Mouse (Mus musculus) forebrain, postnatal 0 days (tissue): ENCODE data around the gene Hpcal1. TPM values are rescaled to one million over a fixed set of nuclear protein-coding genes. Genes with fewer than 3 reads are reported as not detected.

Source experiments
- ATAC-seq: fragments of 200-750 bp; cut with Nextera tagmentation; 2 replicates; pipeline ENCODE4 v1.8.0; 2017; ENCODE audit warnings: mild to moderate bottlenecking, moderate library complexity
- DNase-seq: peaks from one replicate; pipeline ENCODE4 v3.0.0-alpha.2; 2015
- H3K27ac ChIP-seq: fragments of 300-500 bp; sonication (generic); 2 replicates; pipeline ENCODE4 v1.5.1; 2014; ENCODE audit warnings: low read depth, mild to moderate bottlenecking, antibody characterized with exemption, low read length, moderate library complexity, mixed read lengths
- H3K27me3 ChIP-seq: fragments of 300-500 bp; sonication (generic); 2 replicates; pipeline ENCODE4 v1.6.1; 2014; ENCODE audit warnings: mild to moderate bottlenecking, low read length, mixed read lengths; ENCODE audit not compliant: insufficient read depth
- H3K36me3 ChIP-seq: fragments of 300-500 bp; sonication (generic); 2 replicates; pipeline ENCODE4 v1.6.1; 2014; ENCODE audit warnings: mild to moderate bottlenecking, moderate library complexity; ENCODE audit not compliant: insufficient read depth
- H3K4me1 ChIP-seq: fragments of 300-500 bp; sonication (generic); 2 replicates; pipeline ENCODE4 v1.6.1; 2014; ENCODE audit warnings: antibody characterized with exemption; ENCODE audit not compliant: insufficient read depth
- H3K4me2 ChIP-seq: fragments of 300-500 bp; sonication (generic); 2 replicates; pipeline ENCODE4 v1.6.1; 2014; ENCODE audit warnings: low read depth, mild to moderate bottlenecking, moderate library complexity
- H3K4me3 ChIP-seq: fragments of 300-500 bp; sonication (generic); 2 replicates; pipeline ENCODE4 v1.5.1; 2014; ENCODE audit warnings: low read depth, low read length, mixed read lengths
- H3K9ac ChIP-seq: fragments of 300-500 bp; sonication (generic); 2 replicates; pipeline ENCODE4 v1.6.1; 2014; ENCODE audit warnings: mild to moderate bottlenecking
- H3K9me3 ChIP-seq: fragments of 300-500 bp; sonication (generic); 2 replicates; pipeline ENCODE4 v1.6.1; 2016; ENCODE audit warnings: low read length
- CTCF ChIP-seq: sonication (generic); IDR thresholded peaks from 2 replicates; pipeline ENCODE4 v1.5.1; 2016; ENCODE audit warnings: antibody characterized with exemption, control low read depth, low read depth
- WGBS: fragments of 180-500 bp; shearing (Covaris S2); extraction: QIAGEN DNeasy Blood & Tissue Kit; methylation state at CpG from one replicate; pipeline ENCODE4 v1.1.7; 2014; 5-methylcytosine and 5-hydroxymethylcytosine counted together
- polyA plus RNA-seq: library from polyadenylated mRNA; unstranded; fragments of >200 nt; fragmentation: Nextera tagmentation; extraction: Ambion mirVana; gene quantifications from 2 replicates; pipeline ENCODE4 v1.2.1, GENCODE M21; 2015
- total RNA-seq: library from RNA; depleted of rRNA; stranded (reverse); fragments of >200 nt; gene quantifications from 2 replicates; pipeline ENCODE4 v1.2.3, GENCODE M21; 2014

Gene Hpcal1
- total and polyA plus RNA-seq, 2 experiments from 2014 or later, result 46.9 to 76.7 TPM

GRCm38 (mm10) chr12:17749784-17750183 lies 59.1 kb downstream of the Hpcal1 start:
- no peak for ATAC-seq
- WGBS, result 71% methylated on average over 3 of the region's 3 CpGs

GRCm38 (mm10) chr12:17750500-17750899 lies 59.8 kb downstream of the Hpcal1 start:
- no peak for TF ChIP-seq CTCF
- no peaks in the 10 kb centered on the region for H3K36me3 ChIP-seq
- H3K4me2 ChIP-seq, result no peak overlapping the region
- no peak for ATAC-seq
- H3K4me1 ChIP-seq, result peaks cover 15% of the 10 kb centered on the region; the same call in 1 of the 2 replicates
- H3K9ac ChIP-seq, result no peak overlapping the region
- H3K27me3 ChIP-seq, result no peaks in the 10 kb centered on the region
- H3K4me3 ChIP-seq, result no peak overlapping the region
- H3K9me3 ChIP-seq, result no peaks in the 10 kb centered on the region
- 33% methylated on average over 4 of the region's 4 CpGs for WGBS
- no peak for DNase-seq
- no peak overlapping the region for H3K27ac ChIP-seq

More at GRCm38 (mm10) chr12:17749784-17750183, 59.1 kb downstream of the Hpcal1 start:
- Histone ChIP-seq H3K27me3 (no peaks in the 10 kb centered on the region), H3K36me3 (no peaks in the 10 kb centered on the region), H3K9ac (no peak overlapping the region), H3K4me1 (peaks cover 15% of the 10 kb centered on the region; the same call in 1 of the 2 replicates), H3K4me3 (no peak overlapping the region), H3K9me3 (no peaks in the 10 kb centered on the region), H3K4me2 (no peak overlapping the region), H3K27ac (no peak overlapping the region)
- TF ChIP-seq CTCF, result no peak
- DNase-seq, result no peak

DNA sequence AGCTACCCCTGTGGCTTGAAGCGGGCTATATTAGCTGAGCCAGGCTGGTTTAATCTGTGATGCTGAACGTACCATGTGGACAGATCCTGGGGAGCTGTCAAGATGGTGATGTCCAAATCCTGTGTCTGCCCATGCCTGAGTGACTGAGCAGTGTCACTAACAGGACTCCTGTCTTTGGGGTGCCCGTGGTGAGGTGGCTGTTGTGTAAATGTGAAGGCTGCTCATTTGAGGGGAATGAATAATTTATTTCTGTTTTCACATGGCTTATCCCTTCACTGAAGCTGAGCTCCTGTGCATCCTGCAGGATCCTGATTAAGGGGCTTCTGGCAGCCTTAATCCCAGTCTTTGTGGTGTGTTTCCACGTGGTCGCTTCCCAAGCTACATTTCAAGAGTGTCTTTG lies 62.2 kb downstream of the Hpcal1 start:
- Histone ChIP-seq H3K36me3 (no peaks in the 10 kb centered on the region), H3K27ac (0 out of 2 replicates have a peak overlapping the region, but pooled peaks have one; percentile 15), H3K9ac (no peak overlapping the region), H3K4me3 (no peak overlapping the region), H3K4me1 (0 out of 2 replicates have a peak, but pooled peaks cover 6% of the 10 kb centered on the region), H3K9me3 (no peaks in the 10 kb centered on the region), H3K4me2 (no peak overlapping the region), H3K27me3 (no peaks in the 10 kb centered on the region)
- ATAC-seq, result peak; percentile 70; the same call in 1 of the 2 replicates
- WGBS, result 8% methylated on average over 5 of the region's 5 CpGs
- no peak for TF ChIP-seq CTCF
- no peak for DNase-seq

GRCm38 (mm10) chr12:17754771-17755170 lies 64.1 kb downstream of the Hpcal1 start:
- no peak overlapping the region for H3K4me2 ChIP-seq
- no peak overlapping the region for H3K27ac ChIP-seq
- no peak overlapping the region for H3K4me3 ChIP-seq
- no peaks in the 10 kb centered on the region for H3K9me3 ChIP-seq
- no peak for DNase-seq
- H3K27me3 ChIP-seq, result no peaks in the 10 kb centered on the region
- ATAC-seq, result no peak
- WGBS, result 70% methylated on average over 1 of the region's 1 CpGs
- H3K4me1 ChIP-seq, result 0 out of 2 replicates have a peak, but pooled peaks cover 6% of the 10 kb centered on the region
- TF ChIP-seq CTCF, result no peak
- no peaks in the 10 kb centered on the region for H3K36me3 ChIP-seq
- H3K9ac ChIP-seq, result no peak overlapping the region

- no peak overlapping the region for H3K27ac ChIP-seq
- ATAC-seq, result no peak
- no peak for TF ChIP-seq CTCF
These were observed 66.2 kb downstream of the Hpcal1 start for GRCm38 (mm10) chr12:17756891-17757290.

DNA sequence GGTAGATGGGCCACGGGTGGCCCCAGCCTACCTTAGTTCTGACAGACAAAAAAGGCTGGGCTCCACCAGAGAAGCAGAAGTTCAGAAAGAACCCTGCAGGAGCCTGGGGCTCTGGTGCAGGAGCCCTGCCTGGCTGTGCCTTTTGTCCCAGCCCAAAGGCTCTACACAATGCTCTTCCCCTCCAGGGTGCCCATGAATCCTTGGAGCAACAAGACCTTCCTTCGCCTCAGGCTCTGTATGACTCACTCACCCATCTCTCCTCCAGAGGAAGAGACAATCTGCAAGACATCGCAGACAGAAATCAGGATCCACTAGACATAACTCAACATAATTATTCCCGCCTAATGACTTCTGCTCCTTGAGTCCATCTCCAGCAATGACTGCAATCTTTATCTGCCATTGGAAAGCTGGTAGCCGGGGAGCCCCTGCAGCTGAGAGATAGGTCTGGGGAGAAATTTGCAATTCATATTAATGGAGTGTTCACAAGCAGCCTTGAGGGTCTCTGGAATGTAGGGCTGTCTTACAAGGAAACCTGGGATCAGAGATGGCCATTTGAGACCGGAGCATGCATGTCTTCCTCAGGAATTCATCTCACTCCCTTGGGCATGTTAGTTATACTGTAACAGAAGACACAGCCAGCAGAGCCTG lies 71.8 kb downstream of the Hpcal1 start:
- H3K4me2 ChIP-seq, result no peak overlapping the region
- H3K9me3 ChIP-seq, result no peaks in the 10 kb centered on the region
- ATAC-seq, result no peak
- H3K4me3 ChIP-seq, result no peak overlapping the region
- TF ChIP-seq CTCF, result no peak
- H3K27me3 ChIP-seq, result no peaks in the 10 kb centered on the region
- DNase-seq, result no peak
- WGBS, result 52% methylated on average over 6 of the region's 6 CpGs
- H3K36me3 ChIP-seq, result no peaks in the 10 kb centered on the region
- no peak overlapping the region for H3K9ac ChIP-seq
- H3K27ac ChIP-seq, result no peak overlapping the region
- H3K4me1 ChIP-seq, result no peaks in the 10 kb centered on the region

More at GRCm38 (mm10) chr12:17756891-17757290, 66.2 kb downstream of the Hpcal1 start:
- no peak overlapping the region for H3K9ac ChIP-seq
- no peak for DNase-seq
- no peak overlapping the region for H3K4me3 ChIP-seq
- 92% methylated on average over 4 of the region's 4 CpGs for WGBS
- no peaks in the 10 kb centered on the region for H3K27me3 ChIP-seq
- no peak overlapping the region for H3K4me2 ChIP-seq
- H3K9me3 ChIP-seq, result no peaks in the 10 kb centered on the region
- no peaks in the 10 kb centered on the region for H3K36me3 ChIP-seq
- H3K4me1 ChIP-seq, result 0 out of 2 replicates have a peak, but pooled peaks cover 6% of the 10 kb centered on the region

- H3K9ac ChIP-seq, result no peak overlapping the region
- ATAC-seq, result no peak
These were observed 72.4 kb downstream of the Hpcal1 start for GRCm38 (mm10) chr12:17763054-17763453.

More at GRCm38 (mm10) chr12:17763054-17763453, 72.4 kb downstream of the Hpcal1 start:
- Histone ChIP-seq H3K36me3 (no peaks in the 10 kb centered on the region), H3K27ac (no peak overlapping the region), H3K4me1 (no peaks in the 10 kb centered on the region), H3K4me2 (no peak overlapping the region), H3K9me3 (no peaks in the 10 kb centered on the region), H3K4me3 (no peak overlapping the region), H3K27me3 (no peaks in the 10 kb centered on the region)
- no peak for DNase-seq
- TF ChIP-seq CTCF, result no peak
